Mouse (Mus musculus) cerebellum, adult (tissue): ENCODE measurements at regions not wholly inside any gene's neighbourhood (a gene's known extent, or its start where the extent isn't known, plus 50 kb on each side); places are given as distances from the start of the nearest gene placed in this dataset.

ENCODE experiments used
- ATAC-seq: cut with Nextera tagmentation; 2 replicates; pipeline ENCODE4 v1.9.2; 2017; ENCODE audit warnings: mild to moderate bottlenecking, moderate library complexity, mixed read lengths; ENCODE audit not compliant: insufficient number of reproducible peaks, low FRiP score, low TSS enrichment

DNA sequence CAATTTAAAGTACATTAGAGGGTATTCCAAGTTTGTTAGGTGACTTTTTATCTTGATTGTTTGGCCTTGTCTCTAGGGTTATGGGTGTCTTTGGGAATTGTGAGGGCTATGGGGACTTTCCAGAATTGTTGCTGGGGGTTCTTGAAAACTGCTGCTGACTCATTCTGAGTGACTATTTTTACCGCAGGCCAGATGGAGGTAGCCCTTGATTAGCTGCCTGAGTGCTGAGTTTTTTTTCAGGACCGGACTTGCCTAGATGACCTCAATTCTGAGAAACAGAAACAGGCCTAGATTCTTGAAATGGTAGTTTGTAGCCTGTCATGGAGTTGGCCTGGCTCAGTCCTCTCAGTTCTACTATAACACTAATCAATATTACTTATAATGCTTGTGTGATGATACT lies 223.9 kb upstream of the Adgrb3 start:
- ATAC-seq: peak; percentile 79

DNA sequence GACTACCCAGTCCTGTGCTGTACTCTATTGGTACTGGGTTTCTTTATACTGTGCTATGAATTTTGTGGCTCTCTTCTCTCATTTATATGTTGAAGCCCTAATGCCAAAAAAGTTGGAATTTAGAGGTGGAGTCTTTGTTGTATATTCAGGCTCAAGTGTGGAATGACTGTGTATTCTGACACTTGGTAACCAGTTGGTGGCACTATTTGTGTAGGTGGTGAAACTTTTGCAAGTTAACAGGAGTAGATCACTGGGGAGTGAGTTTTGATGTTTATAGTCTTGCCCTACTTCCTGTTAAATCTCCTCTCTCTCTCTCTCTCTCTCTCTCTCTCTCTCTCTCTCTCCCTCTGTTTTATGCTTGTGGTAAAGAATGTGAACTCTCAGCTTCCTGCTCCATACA lies 218.3 kb upstream of the Adgrb3 start:
- no peak for ATAC-seq
